Mouse (Mus musculus) cortical plate, adult 2 months (tissue): ENCODE measurements around the gene Dapk1. TPM values are rescaled to one million over a fixed set of nuclear protein-coding genes. Genes with fewer than 3 reads are reported as not detected.

Experiments
- H3K27ac ChIP-seq: fragments of 200-500 bp; 2 replicates; pipeline ENCODE4 v1.5.1; 2012; ENCODE audit warnings: low read length, control low read depth, inconsistent platforms; ENCODE audit not compliant: insufficient read depth
- H3K4me1 ChIP-seq: fragments of 200-500 bp; 2 replicates; pipeline ENCODE4 v1.6.1; 2011; ENCODE audit warnings: low read length; ENCODE audit not compliant: control insufficient read depth, insufficient read depth
- H3K4me3 ChIP-seq: fragments of 200-500 bp; 2 replicates; pipeline ENCODE4 v1.5.1; 2011; ENCODE audit warnings: mild to moderate bottlenecking, low read length, control low read depth; ENCODE audit not compliant: insufficient read depth
- CTCF ChIP-seq: fragments of 200-500 bp; IDR thresholded peaks from 2 replicates; pipeline ENCODE4 v1.5.1; 2011; ENCODE audit warnings: mild to moderate bottlenecking, control low read depth, low read length; ENCODE audit not compliant: insufficient read depth; ENCODE audit errors: extremely low read depth
- POLR2A ChIP-seq: fragments of 200-500 bp; IDR thresholded peaks from 2 replicates; pipeline ENCODE4 v1.6.1; 2011; ENCODE audit warnings: mild to moderate bottlenecking, low read length, control low read depth; ENCODE audit not compliant: insufficient read depth; ENCODE audit errors: extremely low read depth
- polyA plus RNA-seq: library from polyadenylated mRNA; depleted of rRNA; stranded (reverse); fragments of >200 nt; gene quantifications from 2 replicates; pipeline ENCODE4 v1.2.3, GENCODE M21; 2012

Dapk1 gene
- polyA plus RNA-seq, 1 experiment = 57.4 TPM

- no peak overlapping the region for H3K4me3 ChIP-seq
- no peak for TF ChIP-seq POLR2A
- TF ChIP-seq CTCF = no peak
- peaks cover 10% of the 10 kb centered on the region for H3K4me1 ChIP-seq
- no peak overlapping the region for H3K27ac ChIP-seq
Measured at GRCm38 (mm10) chr13:60629419-60629818, 27.7 kb downstream of the Dapk1 start.

DNA sequence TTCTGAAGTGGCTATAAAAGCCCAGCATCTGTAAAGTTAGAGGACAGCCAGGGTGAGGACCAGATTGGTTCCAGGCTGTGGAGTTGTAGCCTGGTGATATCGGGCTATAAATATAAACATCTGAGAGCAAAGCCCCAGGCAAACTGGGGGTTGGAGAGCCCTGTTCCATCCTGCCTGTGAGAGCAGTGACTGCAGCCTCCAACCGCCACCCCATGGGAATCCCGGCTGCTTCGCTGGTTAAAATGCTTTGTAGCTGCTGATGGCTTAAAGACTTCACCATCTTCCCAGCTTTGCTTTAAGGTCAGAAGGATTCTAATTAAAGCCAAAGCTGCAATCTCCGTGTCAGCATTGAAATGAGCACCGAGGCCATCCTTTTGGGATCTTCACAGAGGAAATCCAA is 32.2 kb downstream of the Dapk1 start:
- no peak overlapping the region for H3K27ac ChIP-seq
- TF ChIP-seq POLR2A (no peak), CTCF (no peak)
- H3K4me3 ChIP-seq = no peak overlapping the region
- peaks cover 12% of the 10 kb centered on the region for H3K4me1 ChIP-seq

DNA sequence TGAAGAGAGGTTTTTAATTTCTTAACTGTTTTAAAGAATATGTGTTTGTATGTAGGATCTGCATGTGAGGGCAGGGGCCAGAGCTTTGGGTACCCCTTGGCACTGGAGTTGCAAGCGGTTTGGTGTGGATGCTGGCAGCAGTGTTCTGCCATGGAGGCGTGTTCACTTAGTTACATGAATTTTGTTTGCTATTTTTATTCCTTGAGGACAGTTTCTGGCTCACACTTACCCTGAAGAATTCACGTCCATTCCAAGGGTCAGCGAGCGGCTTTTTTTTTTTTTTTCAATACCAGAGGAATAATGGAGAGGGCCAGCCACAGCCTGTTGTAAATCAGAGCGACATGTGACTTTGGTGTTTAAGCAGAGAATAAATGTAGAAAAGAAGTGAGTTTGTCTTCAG is 33.9 kb downstream of the Dapk1 start:
- Histone ChIP-seq H3K27ac (no peak overlapping the region), H3K4me1 (peaks cover 13% of the 10 kb centered on the region), H3K4me3 (no peak overlapping the region)
- TF ChIP-seq POLR2A (no peak), CTCF (no peak)

GRCm38 (mm10) chr13:60639482-60640055 is 37.8 kb downstream of the Dapk1 start:
- H3K4me1 ChIP-seq = peaks cover 9% of the 10 kb centered on the region
- peak overlapping the region; percentile 45; the same call in 1 of the 2 replicates for H3K27ac ChIP-seq
- no peak overlapping the region for H3K4me3 ChIP-seq
- TF ChIP-seq CTCF (no peak), POLR2A (no peak)

- H3K27ac ChIP-seq = no peak overlapping the region
- peaks cover 11% of the 10 kb centered on the region for H3K4me1 ChIP-seq
- no peak overlapping the region for H3K4me3 ChIP-seq
- TF ChIP-seq CTCF (no peak), POLR2A (no peak)
Measured at GRCm38 (mm10) chr13:60640420-60640819, 38.7 kb downstream of the Dapk1 start.

GRCm38 (mm10) chr13:60644457-60644889 is 42.7 kb downstream of the Dapk1 start:
- H3K27ac ChIP-seq = no peak overlapping the region
- H3K4me1 ChIP-seq = peaks cover 7% of the 10 kb centered on the region
- TF ChIP-seq CTCF (no peak), POLR2A (no peak)
- no peak overlapping the region for H3K4me3 ChIP-seq

DNA sequence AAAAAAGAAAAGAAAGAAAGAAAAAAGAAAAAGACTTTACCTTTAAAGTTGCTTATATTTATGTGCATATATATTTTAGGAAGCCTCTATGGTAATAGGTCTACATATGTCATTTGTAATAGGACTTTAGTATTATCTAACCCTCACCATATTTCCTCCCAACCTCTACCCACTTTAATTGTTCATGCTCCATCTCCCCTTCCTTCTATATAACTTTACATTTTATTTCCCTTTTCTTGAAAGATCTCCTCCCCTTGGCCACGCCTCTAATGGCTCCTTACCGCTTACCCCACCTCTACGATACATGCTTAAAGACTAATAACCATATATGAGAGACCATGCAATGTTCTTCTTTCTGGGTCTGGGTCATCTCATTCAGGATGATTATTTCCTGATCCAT is 45.0 kb downstream of the Dapk1 start:
- H3K4me1 ChIP-seq = 0 out of 2 replicates have a peak, but pooled peaks cover 2% of the 10 kb centered on the region
- TF ChIP-seq CTCF (no peak), POLR2A (no peak)
- H3K27ac ChIP-seq = no peak overlapping the region
- no peak overlapping the region for H3K4me3 ChIP-seq

DNA sequence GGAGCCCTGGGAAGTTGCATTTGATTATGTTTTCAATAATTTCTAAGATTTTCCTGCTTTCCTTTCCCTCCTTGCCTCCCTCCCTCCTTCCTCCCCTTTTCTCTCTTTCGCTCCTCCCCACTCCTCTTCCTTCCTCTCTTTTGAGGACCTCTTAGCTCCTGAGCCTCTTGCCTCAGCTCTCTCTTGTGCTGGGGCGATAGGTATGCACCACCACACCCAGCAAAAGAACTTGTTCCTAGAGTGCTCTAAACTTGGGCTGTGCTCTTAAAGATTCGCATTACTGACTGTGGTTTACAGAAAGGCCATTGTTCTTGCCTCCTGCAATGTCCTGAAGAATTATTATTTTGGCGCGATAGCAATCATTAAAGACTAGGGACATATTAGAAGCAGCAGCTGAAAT is 46.6 kb downstream of the Dapk1 start:
- H3K4me1 ChIP-seq = 0 out of 2 replicates have a peak, but pooled peaks cover 2% of the 10 kb centered on the region
- H3K27ac ChIP-seq = no peak overlapping the region
- no peak for TF ChIP-seq POLR2A
- TF ChIP-seq CTCF = no peak
- H3K4me3 ChIP-seq = no peak overlapping the region

DNA sequence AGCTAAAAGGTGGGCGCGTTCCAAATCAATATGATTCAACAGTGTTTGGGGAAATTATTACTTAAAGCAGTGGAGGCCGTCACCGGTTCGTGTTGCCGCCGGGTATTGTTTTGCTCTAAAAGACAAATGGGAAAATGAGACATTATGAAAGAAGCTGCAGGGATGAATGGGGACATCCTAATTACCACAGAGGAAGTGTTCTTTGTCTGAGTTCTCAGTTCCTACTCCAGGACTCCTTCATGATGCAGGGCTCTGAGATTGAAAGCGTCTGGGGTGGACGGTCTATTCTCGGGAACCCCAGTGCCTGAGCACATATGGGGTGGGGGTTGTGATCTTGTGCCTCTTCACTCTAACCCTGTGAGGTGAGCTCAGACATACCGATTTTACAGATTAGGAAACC is 48.3 kb downstream of the Dapk1 start:
- Histone ChIP-seq H3K27ac (no peak overlapping the region), H3K4me3 (no peak overlapping the region), H3K4me1 (peaks cover 5% of the 10 kb centered on the region)
- TF ChIP-seq CTCF (no peak), POLR2A (no peak)

GRCm38 (mm10) chr13:60654017-60654565 is 52.3 kb downstream of the Dapk1 start:
- TF ChIP-seq POLR2A (no peak), CTCF (no peak)
- Histone ChIP-seq H3K4me3 (no peak overlapping the region), H3K27ac (no peak overlapping the region), H3K4me1 (peaks cover 5% of the 10 kb centered on the region)
